ENCODE assay signal across 13 mouse cellular contexts in the genomic region with DNA sequence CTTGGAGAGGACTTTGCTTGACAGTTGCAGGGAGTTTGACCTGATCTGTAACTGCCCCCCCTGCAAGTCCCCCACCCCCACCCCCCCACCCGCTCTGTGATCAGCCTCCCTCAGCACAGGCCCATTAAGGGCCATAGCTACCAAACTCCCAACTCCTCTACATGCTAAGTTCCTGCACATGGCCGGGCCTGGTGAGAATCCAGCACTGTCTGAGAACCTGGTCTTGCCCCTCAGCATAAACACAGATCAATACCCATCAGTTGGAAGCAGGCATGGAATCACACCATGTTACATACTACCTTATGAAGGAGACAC. TPM values are rescaled to one million over a fixed set of nuclear protein-coding genes. Genes with fewer than 3 reads are reported as not detected.
A peak's percentile ranks its signal among the peaks of the same experiment; 100 is the strongest.
DNase-seq lines count a peak whose midpoint lies in the region; ATAC-seq and TF ChIP-seq lines count a peak whose summit lies in the region.
"Had no signal": no experiment of that assay in that cellular context is flagged by ENCODE, and none has a peak within 500 bp of the region (broad histone marks: within the 10 kb centered on the region; RNA-seq: fewer than 3 reads in every experiment).

No protein-coding gene starts in this region.

- TF ChIP-seq EP300 in liver, embryonic 14.5 days (IDR thresholded peaks at IDR 0.05; ENCODE audit: low read depth) = no peak

- TF ChIP-seq CTCF in liver, embryonic 14.5 days (IDR thresholded peaks at IDR 0.05; ENCODE audit: low read depth) = no peak

- peak; percentile 28; the same call in 1 of the 2 replicates for ATAC-seq in forebrain, embryonic 11.5 days (replicated peaks; ENCODE audit: low FRiP score)
- no peak; the same call in 1 of the 2 replicates for ATAC-seq in forebrain, embryonic 15.5 days (replicated peaks)
- ATAC-seq in kidney, embryonic 14.5 days (ENCODE audit: low FRiP score, low TSS enrichment) = peak; percentile 17; the same call in 1 of the 2 replicates
- ATAC-seq in liver, embryonic 14.5 days (ENCODE audit: insufficient read depth) = peak; percentile 12; the same call in 1 of the 2 replicates
- ATAC-seq in liver, embryonic 12.5 days = no peak
- ATAC-seq in embryonic facial prominence, embryonic 12.5 days (ENCODE audit: insufficient number of reproducible peaks, insufficient read depth, low FRiP score, low TSS enrichment) = peak; percentile 57

- H3K4me2 ChIP-seq in forebrain, embryonic 11.5 days (ENCODE audit: low read depth, low read length, severe bottlenecking) = no peak overlapping the region
- no peak overlapping the region for H3K4me2 ChIP-seq in forebrain, embryonic 15.5 days (replicated peaks)
- no peak overlapping the region for H3K4me2 ChIP-seq in kidney, embryonic 14.5 days (replicated peaks; ENCODE audit: low read depth, low read length)
- no peak overlapping the region for H3K4me2 ChIP-seq in liver, embryonic 14.5 days (ENCODE audit: low read depth)
- no peak overlapping the region for H3K4me2 ChIP-seq in liver, embryonic 12.5 days
- H3K4me2 ChIP-seq in embryonic facial prominence, embryonic 12.5 days (replicated peaks) = no peak overlapping the region
- H3K4me2 ChIP-seq: heart, embryonic 15.5 days; liver, embryonic 13.5 days; lung, embryonic 15.5 days had no signal

- no peak overlapping the region for H3K9ac ChIP-seq in forebrain, embryonic 11.5 days (ENCODE audit: low read length)
- no peak overlapping the region for H3K9ac ChIP-seq in forebrain, embryonic 15.5 days (replicated peaks)
- no peak overlapping the region for H3K9ac ChIP-seq in kidney, embryonic 14.5 days (ENCODE audit: low read depth, low read length)
- H3K9ac ChIP-seq in liver, embryonic 14.5 days (replicated peaks) = no peak overlapping the region
- H3K9ac ChIP-seq in liver, embryonic 12.5 days = no peak overlapping the region
- no peak overlapping the region for H3K9ac ChIP-seq in embryonic facial prominence, embryonic 12.5 days
- H3K9ac ChIP-seq: heart, embryonic 15.5 days; liver, embryonic 13.5 days; lung, embryonic 15.5 days had no signal

- no peak for DNase-seq in forebrain, embryonic 11.5 days (ENCODE audit: low spot score)
- DNase-seq in kidney, adult 11 months = no peak
- DNase-seq in liver, embryonic 14.5 days (ENCODE audit: low read depth in 3 of 3, low spot score in 3 of 3) = no peak
- no peak for DNase-seq in spleen, postnatal 36 days (ENCODE audit: low spot score in 2 of 2)
- DNase-seq: liver, embryonic 13.5 days had no signal

- no peaks in the 10 kb centered on the region for H3K4me1 ChIP-seq in forebrain, embryonic 11.5 days (replicated peaks; ENCODE audit: control insufficient read depth, insufficient read depth, low read length)
- H3K4me1 ChIP-seq in forebrain, embryonic 15.5 days = no peaks in the 10 kb centered on the region
- no peaks in the 10 kb centered on the region for H3K4me1 ChIP-seq in kidney, embryonic 14.5 days (ENCODE audit: control insufficient read depth, insufficient read depth, low read length)
- peaks cover 0 to 10% of the 10 kb centered on the region in 2 experiments; a peak in 2 of 4 replicates for H3K4me1 ChIP-seq in liver, embryonic 14.5 days (replicated peaks; ENCODE audit: control insufficient read depth in 2 of 2, insufficient read depth in 2 of 2, low read length in 1 of 2)
- H3K4me1 ChIP-seq in liver, embryonic 12.5 days = peaks cover 20% of the 10 kb centered on the region
- H3K4me1 ChIP-seq in embryonic facial prominence, embryonic 12.5 days = no peaks in the 10 kb centered on the region
- H3K4me1 ChIP-seq: lung, embryonic 15.5 days had no signal

- H3K27me3 ChIP-seq in forebrain, embryonic 11.5 days (ENCODE audit: control insufficient read depth, insufficient read depth, low read length) = no peaks in the 10 kb centered on the region
- H3K27me3 ChIP-seq in forebrain, embryonic 15.5 days = no peaks in the 10 kb centered on the region
- H3K27me3 ChIP-seq in kidney, embryonic 14.5 days (ENCODE audit: control insufficient read depth, insufficient read depth, low read length) = no peaks in the 10 kb centered on the region
- no peaks in the 10 kb centered on the region for H3K27me3 ChIP-seq in liver, embryonic 14.5 days (ENCODE audit: control insufficient read depth, insufficient read depth, low read length)
- H3K27me3 ChIP-seq in liver, embryonic 12.5 days (replicated peaks) = no peaks in the 10 kb centered on the region
- H3K27me3 ChIP-seq in embryonic facial prominence, embryonic 12.5 days = no peaks in the 10 kb centered on the region
- H3K27me3 ChIP-seq: heart, embryonic 15.5 days; liver, embryonic 13.5 days; lung, embryonic 15.5 days; megakaryocyte, embryonic 14.5 days had no signal

- H3K4me3 ChIP-seq in forebrain, embryonic 11.5 days (ENCODE audit: low read depth, low read length) = no peak overlapping the region
- no peak overlapping the region for H3K4me3 ChIP-seq in forebrain, embryonic 15.5 days
- no peak overlapping the region for H3K4me3 ChIP-seq in kidney, embryonic 14.5 days (ENCODE audit: low read length)
- H3K4me3 ChIP-seq in liver, embryonic 14.5 days (ENCODE audit: insufficient read depth in 1 of 2, low read depth in 2 of 2, low read length in 2 of 2) = no peak overlapping the region
- H3K4me3 ChIP-seq in liver, embryonic 12.5 days = no peak overlapping the region
- no peak overlapping the region for H3K4me3 ChIP-seq in embryonic facial prominence, embryonic 12.5 days
- H3K4me3 ChIP-seq: heart, embryonic 15.5 days; liver, embryonic 13.5 days; lung, embryonic 15.5 days; megakaryocyte, embryonic 14.5 days had no signal

- H3K36me3 ChIP-seq in forebrain, embryonic 11.5 days (ENCODE audit: control insufficient read depth, insufficient read depth, low read length) = no peaks in the 10 kb centered on the region; the same call in 1 of the 2 replicates
- H3K36me3 ChIP-seq in forebrain, embryonic 15.5 days = peaks cover 69% of the 10 kb centered on the region
- peaks cover 55% of the 10 kb centered on the region; the same call in 1 of the 2 replicates for H3K36me3 ChIP-seq in kidney, embryonic 14.5 days (ENCODE audit: control insufficient read depth, insufficient read depth, low read length)
- no peaks in the 10 kb centered on the region; the same call in 1 of the 2 replicates for H3K36me3 ChIP-seq in liver, embryonic 14.5 days (replicated peaks; ENCODE audit: control insufficient read depth, insufficient read depth, low read depth)
- peaks cover 50% of the 10 kb centered on the region for H3K36me3 ChIP-seq in liver, embryonic 12.5 days
- peaks cover 79% of the 10 kb centered on the region for H3K36me3 ChIP-seq in embryonic facial prominence, embryonic 12.5 days

- H3K27ac ChIP-seq in forebrain, embryonic 11.5 days (ENCODE audit: low read depth, low read length) = no peak overlapping the region
- H3K27ac ChIP-seq in forebrain, embryonic 15.5 days (replicated peaks) = no peak overlapping the region
- no peak overlapping the region for H3K27ac ChIP-seq in kidney, embryonic 14.5 days (ENCODE audit: low read depth, low read length)
- H3K27ac ChIP-seq in liver, embryonic 14.5 days = no peak overlapping the region
- H3K27ac ChIP-seq in liver, embryonic 12.5 days = no peak overlapping the region
- no peak overlapping the region for H3K27ac ChIP-seq in embryonic facial prominence, embryonic 12.5 days
- H3K27ac ChIP-seq: heart, embryonic 15.5 days; liver, embryonic 13.5 days; lung, embryonic 15.5 days; stomach, postnatal 0 days had no signal

- 77% methylated on average over 2 of the region's 2 CpGs for WGBS in forebrain, embryonic 11.5 days
- WGBS in forebrain, embryonic 15.5 days = 87% methylated on average over 2 of the region's 2 CpGs
- WGBS in kidney, embryonic 14.5 days = 85% methylated on average over 2 of the region's 2 CpGs
- WGBS in liver, embryonic 14.5 days (ENCODE audit: insufficient replicate concordance) = 60% methylated on average over 2 of the region's 2 CpGs
- 60% methylated on average over 2 of the region's 2 CpGs for WGBS in liver, embryonic 12.5 days (ENCODE audit: insufficient replicate concordance)
- WGBS in embryonic facial prominence, embryonic 12.5 days = 77% methylated on average over 2 of the region's 2 CpGs

- H3K9me3 ChIP-seq in forebrain, embryonic 11.5 days (ENCODE audit: control insufficient read depth, low read length) = no peaks in the 10 kb centered on the region
- no peaks in the 10 kb centered on the region for H3K9me3 ChIP-seq in forebrain, embryonic 15.5 days
- no peaks in the 10 kb centered on the region for H3K9me3 ChIP-seq in kidney, embryonic 14.5 days (ENCODE audit: control insufficient read depth, low read length)
- H3K9me3 ChIP-seq in liver, embryonic 14.5 days (ENCODE audit: control insufficient read depth, low read length) = no peaks in the 10 kb centered on the region
- H3K9me3 ChIP-seq in liver, embryonic 12.5 days (replicated peaks) = no peaks in the 10 kb centered on the region
- H3K9me3 ChIP-seq in embryonic facial prominence, embryonic 12.5 days = no peaks in the 10 kb centered on the region
- H3K9me3 ChIP-seq: heart, embryonic 15.5 days; liver, embryonic 13.5 days; lung, embryonic 15.5 days; megakaryocyte, embryonic 14.5 days had no signal

RNA-seq across cellular contexts. Expression of gene Cpsf3, which starts 18.4 kb away (rescaled TPM):
- 130 and 142 TPM in 2 replicates for polyA plus RNA-seq in forebrain, embryonic 11.5 days (2014; fragmentation: Nextera tagmentation; extraction: Ambion mirVana)
- 116 and 117 TPM in 2 replicates for polyA plus RNA-seq in forebrain, embryonic 15.5 days (2015; fragmentation: Nextera tagmentation; extraction: Ambion mirVana)
- 87.6 and 120 TPM in 2 replicates for polyA plus RNA-seq in kidney, embryonic 14.5 days (2014; fragmentation: Nextera tagmentation; extraction: Ambion mirVana)
- polyA plus RNA-seq in liver, embryonic 14.5 days (2012; rRNA removed) = 17.1 and 23.2 TPM in 2 replicates
- 39.3 and 41.1 TPM in 2 replicates for polyA plus RNA-seq in liver, embryonic 14.5 days (2014; fragmentation: Nextera tagmentation; extraction: Ambion mirVana)
- 68.3 and 72.6 TPM in 2 replicates for polyA plus RNA-seq in liver, embryonic 12.5 days (2016; fragmentation: Nextera tagmentation; extraction: Ambion mirVana)
- 118 and 124 TPM in 2 replicates for polyA plus RNA-seq in embryonic facial prominence, embryonic 12.5 days (2016; fragmentation: Nextera tagmentation; extraction: Ambion mirVana)

RNA-seq across cellular contexts. Expression of gene Itgb1bp1, which starts 19.3 kb away (rescaled TPM):
- polyA plus RNA-seq in forebrain, embryonic 11.5 days (2014; fragmentation: Nextera tagmentation; extraction: Ambion mirVana) = 38.3 and 40.0 TPM in 2 replicates
- polyA plus RNA-seq in forebrain, embryonic 15.5 days (2015; fragmentation: Nextera tagmentation; extraction: Ambion mirVana) = 40.0 and 40.4 TPM in 2 replicates
- 42.9 and 43.5 TPM in 2 replicates for polyA plus RNA-seq in kidney, embryonic 14.5 days (2014; fragmentation: Nextera tagmentation; extraction: Ambion mirVana)
- polyA plus RNA-seq in liver, embryonic 14.5 days (2012; rRNA removed) = 8.9 and 10.8 TPM in 2 replicates
- polyA plus RNA-seq in liver, embryonic 14.5 days (2014; fragmentation: Nextera tagmentation; extraction: Ambion mirVana) = 22.6 and 22.8 TPM in 2 replicates
- 27.9 and 30.3 TPM in 2 replicates for polyA plus RNA-seq in liver, embryonic 12.5 days (2016; fragmentation: Nextera tagmentation; extraction: Ambion mirVana)
- 48.3 and 53.4 TPM in 2 replicates for polyA plus RNA-seq in embryonic facial prominence, embryonic 12.5 days (2016; fragmentation: Nextera tagmentation; extraction: Ambion mirVana)

RNA-seq across cellular contexts. Expression of gene Iah1, which starts 49.4 kb away (rescaled TPM):
- 45.0 and 48.4 TPM in 2 replicates for polyA plus RNA-seq in forebrain, embryonic 11.5 days (2014; fragmentation: Nextera tagmentation; extraction: Ambion mirVana)
- 44.3 and 51.1 TPM in 2 replicates for polyA plus RNA-seq in forebrain, embryonic 15.5 days (2015; fragmentation: Nextera tagmentation; extraction: Ambion mirVana)
- polyA plus RNA-seq in kidney, embryonic 14.5 days (2014; fragmentation: Nextera tagmentation; extraction: Ambion mirVana) = 74.6 and 75.2 TPM in 2 replicates
- 23.8 and 27.2 TPM in 2 replicates for polyA plus RNA-seq in liver, embryonic 14.5 days (2012; rRNA removed)
- 34.0 and 38.1 TPM in 2 replicates for polyA plus RNA-seq in liver, embryonic 14.5 days (2014; fragmentation: Nextera tagmentation; extraction: Ambion mirVana)
- polyA plus RNA-seq in liver, embryonic 12.5 days (2016; fragmentation: Nextera tagmentation; extraction: Ambion mirVana) = 31.4 and 31.9 TPM in 2 replicates
- 58.1 and 58.9 TPM in 2 replicates for polyA plus RNA-seq in embryonic facial prominence, embryonic 12.5 days (2016; fragmentation: Nextera tagmentation; extraction: Ambion mirVana)

Comparison
In these comparisons a context has a peak if more than half of its experiments do, and no peak if none do; other contexts are left out.
1. ATAC-seq: peak in forebrain, embryonic 11.5 days (single experiment), kidney, embryonic 14.5 days (single experiment), liver, embryonic 14.5 days (single experiment) and embryonic facial prominence, embryonic 12.5 days (single experiment); none in forebrain, embryonic 15.5 days (single experiment) and liver, embryonic 12.5 days (single experiment).